10 mouse cellular contexts compared by ENCODE assay signal in the genomic region with DNA sequence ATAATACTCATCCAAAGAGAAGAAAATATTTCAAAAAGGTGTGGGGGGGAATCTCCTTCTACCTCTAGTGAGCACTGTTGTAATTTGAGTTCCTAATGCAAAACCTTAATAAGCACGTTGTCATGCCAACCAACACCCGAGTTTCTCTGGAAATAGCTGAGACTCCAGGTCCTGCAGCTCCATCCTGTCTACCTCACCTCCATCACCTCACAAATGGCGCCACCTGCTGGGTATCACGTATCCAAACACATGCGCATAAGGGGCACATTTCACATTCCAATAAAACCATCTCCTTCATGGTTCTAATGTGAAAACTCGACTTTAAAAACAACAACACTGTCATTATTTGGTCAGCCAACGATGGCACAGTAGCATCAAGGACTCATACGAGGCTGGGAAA. TPM values are rescaled to one million over a fixed set of nuclear protein-coding genes. Genes with fewer than 3 reads are reported as not detected.
DNase-seq lines count a peak whose midpoint lies in the region; ATAC-seq and TF ChIP-seq lines count a peak whose summit lies in the region.
"Had no signal": no experiment of that assay in that cellular context is flagged by ENCODE, and none has a peak within 500 bp of the region (broad histone marks: within the 10 kb centered on the region; RNA-seq: fewer than 3 reads in every experiment).

No protein-coding gene starts in this region.

- H3K4me3 ChIP-seq in kidney, embryonic 15.5 days (replicated peaks), result no peak overlapping the region
- no peak overlapping the region for H3K4me3 ChIP-seq in MEL (ENCODE audit: control insufficient read depth in 1 of 2, insufficient read depth in 1 of 2, low read depth in 2 of 2, low read length in 2 of 2)
- no peak overlapping the region for H3K4me3 ChIP-seq in heart, embryonic 12.5 days
- H3K4me3 ChIP-seq: neural tube, embryonic 12.5 days had no signal

- no peak for TF ChIP-seq EP300 in MEL (IDR thresholded peaks at IDR 0.05; ENCODE audit: low read depth in 1 of 2, low read length in 2 of 2)

- no peaks in the 10 kb centered on the region for H3K27me3 ChIP-seq in kidney, embryonic 15.5 days
- no peaks in the 10 kb centered on the region; a peak in 1 of 4 replicates for H3K27me3 ChIP-seq in MEL (ENCODE audit: control insufficient read depth in 1 of 2, insufficient read depth in 2 of 2, low read length in 2 of 2)
- no peaks in the 10 kb centered on the region for H3K27me3 ChIP-seq in heart, embryonic 12.5 days (replicated peaks)
- H3K27me3 ChIP-seq: neural tube, embryonic 12.5 days had no signal

- H3K9ac ChIP-seq in kidney, embryonic 15.5 days, result no peak overlapping the region
- H3K9ac ChIP-seq in MEL (ENCODE audit: control insufficient read depth, low read depth, low read length, poor library complexity, severe bottlenecking), result no peak overlapping the region
- H3K9ac ChIP-seq in heart, embryonic 12.5 days, result no peak overlapping the region
- H3K9ac ChIP-seq: neural tube, embryonic 12.5 days had no signal

- no peak for ATAC-seq in kidney, embryonic 15.5 days (replicated peaks; ENCODE audit: low FRiP score)
- ATAC-seq in erythroid progenitor cell, adult 5-6 weeks (replicated peaks; ENCODE audit: low FRiP score, poor library complexity, severe bottlenecking), result no peak
- ATAC-seq in heart, embryonic 12.5 days (ENCODE audit: insufficient number of reproducible peaks, low FRiP score), result no peak

- TF ChIP-seq RAD21 in MEL (IDR thresholded peaks at IDR 0.05; ENCODE audit: low read depth, low read length), result peak; percentile 39

- H3K9me3 ChIP-seq in kidney, embryonic 15.5 days (replicated peaks), result no peaks in the 10 kb centered on the region
- H3K9me3 ChIP-seq in MEL (replicated peaks; ENCODE audit: insufficient read depth, low read length), result no peaks in the 10 kb centered on the region
- 0 out of 2 replicates have a peak, but pooled peaks cover 4% of the 10 kb centered on the region for H3K9me3 ChIP-seq in heart, embryonic 12.5 days (replicated peaks)

- DNase-seq in kidney, postnatal 4 days, result peak; percentile 36 to 46
- peak; percentile 21 to 29 for DNase-seq in B cell, adult 2 months
- DNase-seq in MEL (ENCODE audit: low read depth, low spot score), result peak; percentile 47
- DNase-seq in forelimb bud, embryonic 11.5 days (ENCODE audit: low read depth, low spot score), result peak; percentile 25

- TF ChIP-seq POLR2A in MEL (IDR thresholded peaks at IDR 0.05; ENCODE audit: control insufficient read depth in 1 of 2, insufficient read depth in 1 of 2, low read depth in 1 of 2, low read length in 2 of 2, poor library complexity in 1 of 2), result no peak

- no peaks in the 10 kb centered on the region for H3K4me1 ChIP-seq in kidney, embryonic 15.5 days
- no peaks in the 10 kb centered on the region for H3K4me1 ChIP-seq in MEL (ENCODE audit: control insufficient read depth in 1 of 2, insufficient read depth in 2 of 2, low read length in 2 of 2)
- H3K4me1 ChIP-seq in heart, embryonic 12.5 days (replicated peaks), result peaks cover 12% of the 10 kb centered on the region
- H3K4me1 ChIP-seq: neural tube, embryonic 12.5 days had no signal

- no peak overlapping the region for H3K4me2 ChIP-seq in kidney, embryonic 15.5 days
- no peak overlapping the region for H3K4me2 ChIP-seq in heart, embryonic 12.5 days
- H3K4me2 ChIP-seq: neural tube, embryonic 12.5 days had no signal

- H3K27ac ChIP-seq in kidney, embryonic 15.5 days, result no peak overlapping the region
- H3K27ac ChIP-seq in MEL (ENCODE audit: control insufficient read depth, low read depth, low read length), result no peak overlapping the region
- no peak overlapping the region for H3K27ac ChIP-seq in heart, embryonic 12.5 days (ENCODE audit: poor library complexity, severe bottlenecking)
- H3K27ac ChIP-seq: neural tube, embryonic 12.5 days had no signal

- peak; percentile 53 to 64 (median 55) for TF ChIP-seq CTCF in MEL (IDR thresholded peaks at IDR 0.05 in 2 of 3, conservative IDR thresholded peaks at IDR 0.05 in 1 of 3; ENCODE audit: control insufficient read depth in 1 of 3, insufficient read depth in 1 of 3, low read depth in 2 of 3, low read length in 3 of 3, poor library complexity in 1 of 3, severe bottlenecking in 1 of 3)

- 62% methylated on average over 8 of the region's 8 CpGs for WGBS in kidney, embryonic 15.5 days
- 50% methylated on average over 8 of the region's 8 CpGs for WGBS in heart, embryonic 12.5 days

- H3K36me3 ChIP-seq in kidney, embryonic 15.5 days, result no peaks in the 10 kb centered on the region
- H3K36me3 ChIP-seq in MEL (ENCODE audit: control insufficient read depth in 1 of 2, insufficient read depth in 2 of 2, low read length in 2 of 2), result no peaks in the 10 kb centered on the region
- no peaks in the 10 kb centered on the region for H3K36me3 ChIP-seq in heart, embryonic 12.5 days
- H3K36me3 ChIP-seq: neural tube, embryonic 12.5 days had no signal

- H3K79me2 ChIP-seq in MEL (ENCODE audit: control insufficient read depth, insufficient read depth, low read length, poor library complexity), result no peaks in the 10 kb centered on the region

TF ChIP-seq in MEL, 35 proteins besides CTCF, POLR2A, EP300 and RAD21:
- TF ChIP-seq GABPA (IDR thresholded peaks at IDR 0.05; ENCODE audit: low read depth, low read length) (no peak), NRF1 (IDR thresholded peaks at IDR 0.05; ENCODE audit: insufficient read depth, low read depth, low read length, poor library complexity, severe bottlenecking) (no peak), RCOR1 (IDR thresholded peaks at IDR 0.05; ENCODE audit: low read depth, low read length) (no peak), SMC3 (IDR thresholded peaks at IDR 0.05; ENCODE audit: low read depth, low read length) (peak; percentile 31)
TF ChIP-seq in MEL: peak in this region for 1.

RNA-seq across cellular contexts. Expression of a gene that starts 14.0 kb away (rescaled TPM):
- polyA plus RNA-seq in kidney, embryonic 15.5 days (2015; fragmentation: Nextera tagmentation; extraction: Ambion mirVana), result not detected in 2 replicates
- not detected in 2 replicates for total RNA-seq in MEL (2012; rRNA removed)
- not detected for polyA plus RNA-seq in MEL (2012; ENCODE audit: insufficient read depth in 1 of 2, insufficient read length in 2 of 2, low read depth in 1 of 2, low replicate concordance in 2 of 2, missing spikeins in 1 of 2)
- not detected in 2 replicates for total RNA-seq in erythroid progenitor cell, adult 5-6 weeks (2015; ENCODE audit: low replicate concordance)
- not detected in 2 replicates for total RNA-seq in erythroid progenitor cell, adult 5-6 weeks (2017; ENCODE audit: low replicate concordance)
- not detected in 2 replicates for polyA plus RNA-seq in heart, embryonic 12.5 days (2016; fragmentation: Nextera tagmentation; extraction: Ambion mirVana)
- polyA plus RNA-seq: frontal cortex, adult 2 months; liver, embryonic 16.5 days; neural tube, embryonic 12.5 days had no signal

RNA-seq across cellular contexts. Expression of a gene that starts 15.4 kb away (rescaled TPM):
- polyA plus RNA-seq in kidney, embryonic 15.5 days (2015; fragmentation: Nextera tagmentation; extraction: Ambion mirVana), result not detected in 2 replicates
- 0.10 TPM in 1 of 2 replicates, not detected in the other for total RNA-seq in MEL (2012; rRNA removed)
- not detected for polyA plus RNA-seq in MEL (2012; ENCODE audit: insufficient read depth in 1 of 2, insufficient read length in 2 of 2, low read depth in 1 of 2, low replicate concordance in 2 of 2, missing spikeins in 1 of 2)
- total RNA-seq in erythroid progenitor cell, adult 5-6 weeks (2015; ENCODE audit: low replicate concordance), result not detected in 2 replicates
- not detected in 2 replicates for total RNA-seq in erythroid progenitor cell, adult 5-6 weeks (2017; ENCODE audit: low replicate concordance)
- polyA plus RNA-seq in heart, embryonic 12.5 days (2016; fragmentation: Nextera tagmentation; extraction: Ambion mirVana), result not detected in 2 replicates
- polyA plus RNA-seq: liver, embryonic 16.5 days; neural tube, embryonic 12.5 days had no signal

RNA-seq across cellular contexts. Expression of a gene that starts 17.4 kb away (rescaled TPM):
- 0.10 TPM in 1 of 2 replicates, not detected in the other for polyA plus RNA-seq in kidney, embryonic 15.5 days (2015; fragmentation: Nextera tagmentation; extraction: Ambion mirVana)
- 0.15 TPM in 1 of 2 replicates, not detected in the other for total RNA-seq in MEL (2012; rRNA removed)
- under 1 TPM in 1 of 2 experiments, not detected in 1; 0.11 TPM for polyA plus RNA-seq in MEL (2012; ENCODE audit: insufficient read depth in 1 of 2, insufficient read length in 2 of 2, low read depth in 1 of 2, low replicate concordance in 2 of 2, missing spikeins in 1 of 2)
- total RNA-seq in erythroid progenitor cell, adult 5-6 weeks (2015; ENCODE audit: low replicate concordance), result not detected in 2 replicates
- total RNA-seq in erythroid progenitor cell, adult 5-6 weeks (2017; ENCODE audit: low replicate concordance), result not detected in 2 replicates
- not detected in 2 replicates for polyA plus RNA-seq in heart, embryonic 12.5 days (2016; fragmentation: Nextera tagmentation; extraction: Ambion mirVana)
- polyA plus RNA-seq: frontal cortex, adult 2 months; liver, embryonic 16.5 days; neural tube, embryonic 12.5 days had no signal
